ENCODE assay signal across 8 mouse cellular contexts in genomic region chr16:33344875-33345274, GRCm38 (mm10). TPM values are rescaled to one million over a fixed set of nuclear protein-coding genes. Genes with fewer than 3 reads are reported as not detected.
DNase-seq lines count a peak whose midpoint lies in the region; ATAC-seq and TF ChIP-seq lines count a peak whose summit lies in the region.

No protein-coding gene starts in this region.

- peak; percentile 35 for DNase-seq in kidney, postnatal 10 days
- DNase-seq in kidney, adult 18-20 months, result no peak
- peak; percentile 47 for DNase-seq in CD4-positive, CD25-positive, alpha-beta regulatory T cell, adult 2 months (ENCODE audit: low read depth, low spot score)
- DNase-seq in adrenal gland, adult 2 months, result peak; percentile 61
- DNase-seq in urinary bladder, postnatal 10 days (ENCODE audit: low spot score), result no peak
- DNase-seq in urinary bladder, postnatal 4 days (ENCODE audit: low spot score in 2 of 2), result no peak

- no peaks in the 10 kb centered on the region for H3K36me3 ChIP-seq in myocyte (ENCODE audit: control insufficient read depth, insufficient read depth)
- no peaks in the 10 kb centered on the region for H3K36me3 ChIP-seq in liver, embryonic 12.5 days

- no peaks in the 10 kb centered on the region for H3K79me2 ChIP-seq in myocyte (ENCODE audit: control insufficient read depth, insufficient read depth)

- H3K9ac ChIP-seq in liver, embryonic 12.5 days, result no peak overlapping the region

- peaks cover 15% of the 10 kb centered on the region for H3K4me1 ChIP-seq in liver, embryonic 12.5 days

- WGBS in liver, embryonic 12.5 days (ENCODE audit: insufficient replicate concordance), result 64% methylated on average over 4 of the region's 4 CpGs

- no peak for TF ChIP-seq POLR2A in myocyte (IDR thresholded peaks at IDR 0.05; ENCODE audit: insufficient read length, low read depth)

- H3K4me2 ChIP-seq in myocyte (ENCODE audit: low read depth), result peak overlapping the region; percentile 76
- no peak overlapping the region for H3K4me2 ChIP-seq in liver, embryonic 12.5 days

- no peak overlapping the region for H3K27ac ChIP-seq in liver, embryonic 12.5 days

- H3ac ChIP-seq in myocyte (ENCODE audit: control insufficient read depth, insufficient read length), result no peak overlapping the region

- H3K9me3 ChIP-seq in liver, embryonic 12.5 days (replicated peaks), result no peaks in the 10 kb centered on the region

- H3K27me3 ChIP-seq in myocyte (ENCODE audit: control insufficient read depth, insufficient read depth, insufficient read length), result no peaks in the 10 kb centered on the region
- no peaks in the 10 kb centered on the region; the same call in 1 of the 2 replicates for H3K27me3 ChIP-seq in liver, embryonic 12.5 days (replicated peaks)

- ATAC-seq in liver, embryonic 12.5 days, result no peak

- H3K4me3 ChIP-seq in myocyte, result peak overlapping the region; percentile 7
- no peak overlapping the region for H3K4me3 ChIP-seq in liver, embryonic 12.5 days

TF ChIP-seq in myocyte, 11 proteins besides CTCF, POLR2A, EP300 and RAD21:
- no peak for TF ChIP-seq REST (IDR thresholded peaks at IDR 0.05; ENCODE audit: insufficient read depth, insufficient read length)
- no peak for TF ChIP-seq TCF3 (IDR thresholded peaks at IDR 0.05; ENCODE audit: insufficient read length, low read depth)
- no peak for TF ChIP-seq CEBPB (IDR thresholded peaks at IDR 0.05; ENCODE audit: insufficient read depth, poor library complexity, severe bottlenecking)
- no peak for TF ChIP-seq E2F4 (IDR thresholded peaks at IDR 0.05; ENCODE audit: insufficient read depth)
- TF ChIP-seq POLR2AphosphoS2 (IDR thresholded peaks at IDR 0.05; ENCODE audit: insufficient read length, low read depth), result no peak
- TF ChIP-seq TCF12 (IDR thresholded peaks at IDR 0.05; ENCODE audit: insufficient read depth, poor library complexity, severe bottlenecking), result no peak

RNA-seq across cellular contexts. Expression of gene Zfp148, which starts 35.8 kb away (rescaled TPM):
- total RNA-seq in adrenal gland, adult 2 months (2021), result 10 to 100 TPM; 65.2 to 67.8 TPM
- polyA plus RNA-seq in adrenal gland, adult 2 months (2012; rRNA removed), result 2.4 and 2.8 TPM in 2 replicates
- 7.9 TPM for polyA plus RNA-seq in myocyte (2012; fragmentation: generic; extraction: Trizol)
- 22.3 and 23.6 TPM in 2 replicates for polyA plus RNA-seq in liver, embryonic 12.5 days (2016; fragmentation: Nextera tagmentation; extraction: Ambion mirVana)

Comparison
In these comparisons a context has a peak if more than half of its experiments do, and no peak if none do; other contexts are left out.
1. DNase-seq: peak in kidney, postnatal 10 days (single experiment), CD4-positive, CD25-positive, alpha-beta regulatory T cell, adult 2 months (single experiment) and adrenal gland, adult 2 months (single experiment); none in kidney, adult 18-20 months (single experiment), urinary bladder, postnatal 10 days (single experiment) and urinary bladder, postnatal 4 days (0 of 2).